Mouse (Mus musculus) hindbrain, embryonic 16.5 days (tissue): ENCODE measurements around the gene Aff3. TPM values are rescaled to one million over a fixed set of nuclear protein-coding genes. Genes with fewer than 3 reads are reported as not detected.

Source experiments
- ATAC-seq: fragments of 200-750 bp; cut with Nextera tagmentation; 2 replicates; pipeline ENCODE4 v1.8.0; 2017; ENCODE audit warnings: moderate TSS enrichment, moderate library complexity
- H3K27ac ChIP-seq: fragments of 300-500 bp; sonication (generic); 2 replicates; pipeline ENCODE4 v1.5.1; 2014; ENCODE audit warnings: low read depth, mild to moderate bottlenecking, control low read depth, low read length, moderate library complexity
- H3K27me3 ChIP-seq: fragments of 300-500 bp; sonication (generic); replicated peaks from 2 replicates; pipeline ENCODE4 v1.6.1; 2014; ENCODE audit warnings: low read length; ENCODE audit not compliant: control insufficient read depth, insufficient read depth
- H3K36me3 ChIP-seq: fragments of 300-500 bp; sonication (generic); 2 replicates; pipeline ENCODE4 v1.6.1; 2014; ENCODE audit warnings: mild to moderate bottlenecking, low read length, moderate library complexity, mixed read lengths; ENCODE audit not compliant: control insufficient read depth, insufficient read depth
- H3K4me1 ChIP-seq: fragments of 300-500 bp; sonication (generic); 2 replicates; pipeline ENCODE4 v1.6.1; 2014; ENCODE audit warnings: low read depth, low read length; ENCODE audit not compliant: control insufficient read depth, insufficient read depth
- H3K4me2 ChIP-seq: fragments of 300-500 bp; sonication (generic); 2 replicates; pipeline ENCODE4 v1.6.1; 2014; ENCODE audit warnings: mild to moderate bottlenecking, low read length, control low read depth, moderate library complexity
- H3K4me3 ChIP-seq: fragments of 300-500 bp; sonication (generic); 2 replicates; pipeline ENCODE4 v1.5.1; 2014; ENCODE audit warnings: mild to moderate bottlenecking, low read length, control low read depth, moderate library complexity
- H3K9ac ChIP-seq: fragments of 300-500 bp; sonication (generic); 2 replicates; pipeline ENCODE4 v1.6.1; 2014; ENCODE audit warnings: low read depth, mild to moderate bottlenecking, control low read depth, low read length, moderate library complexity
- H3K9me3 ChIP-seq: fragments of 300-500 bp; sonication (generic); 2 replicates; pipeline ENCODE4 v1.6.1; 2014; ENCODE audit warnings: mild to moderate bottlenecking, low read length, moderate library complexity; ENCODE audit not compliant: control insufficient read depth
- WGBS: fragments of 180-500 bp; shearing (Covaris S2); extraction: QIAGEN DNeasy Blood & Tissue Kit; methylation state at CpG from one replicate; pipeline ENCODE4 v1.1.7; 2014; 5-methylcytosine and 5-hydroxymethylcytosine counted together
- polyA plus RNA-seq: library from polyadenylated mRNA; unstranded; fragments of >200 nt; fragmentation: Nextera tagmentation; extraction: Ambion mirVana; gene quantifications from 2 replicates; pipeline ENCODE4 v1.2.1, GENCODE M21; 2015

Aff3 gene
- polyA plus RNA-seq, 1 experiment from 2014 or later: 8.4 TPM

DNA sequence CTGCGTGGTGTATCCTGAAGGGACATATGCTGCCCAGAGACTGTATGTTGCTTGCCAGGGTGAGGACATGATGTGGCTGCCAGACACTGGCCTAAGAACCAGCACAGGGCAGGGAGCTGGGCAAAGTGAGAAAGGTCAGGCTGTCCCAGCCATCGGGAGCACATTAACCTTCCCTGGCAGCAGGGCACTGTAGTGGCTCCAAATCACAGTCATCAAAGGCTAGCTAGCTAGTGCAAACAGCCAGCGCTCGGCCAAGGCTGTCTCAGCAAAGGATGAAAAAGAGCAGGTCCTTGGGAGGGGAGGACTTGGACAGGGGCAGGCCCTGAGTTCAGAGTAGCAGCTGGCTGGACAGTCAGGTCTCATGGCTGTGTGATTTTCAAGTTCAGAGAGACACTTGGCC, 423.0 kb downstream of the Aff3 start:
- no peak for ATAC-seq

DNA sequence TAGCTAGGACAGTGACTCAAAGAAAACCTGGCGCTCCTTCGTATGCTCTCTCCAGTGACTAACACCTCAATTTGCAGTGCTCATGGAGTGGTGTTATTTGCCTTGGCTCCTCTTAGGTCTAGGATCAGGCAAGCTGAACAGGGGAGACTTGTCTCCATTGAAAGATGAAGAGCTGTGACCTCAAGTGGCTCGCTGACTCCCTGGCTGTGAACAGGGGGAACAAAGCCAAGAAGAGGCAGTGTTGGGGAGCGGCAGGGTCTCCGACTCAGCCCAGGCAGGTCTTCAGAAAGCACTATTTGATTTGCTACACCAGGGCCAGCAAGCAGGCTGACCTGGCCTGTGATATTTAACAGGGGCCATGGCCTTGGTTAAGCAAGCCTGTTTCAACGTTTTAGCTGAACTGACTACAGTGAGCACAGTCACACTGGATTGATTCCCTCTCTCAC, 423.5 kb downstream of the Aff3 start:
- Histone ChIP-seq H3K4me2 (no peak overlapping the region), H3K27me3 (no peaks in the 10 kb centered on the region), H3K4me1 (no peaks in the 10 kb centered on the region), H3K4me3 (no peak overlapping the region), H3K9me3 (no peaks in the 10 kb centered on the region), H3K9ac (no peak overlapping the region), H3K27ac (no peak overlapping the region), H3K36me3 (no peaks in the 10 kb centered on the region)
- WGBS: 64% methylated on average over 6 of the region's 6 CpGs
- ATAC-seq: no peak

More for the DNA sequence above, 423.0 kb downstream of the Aff3 start:
- Histone ChIP-seq H3K9ac (no peak overlapping the region), H3K27ac (no peak overlapping the region), H3K4me2 (no peak overlapping the region), H3K4me1 (no peaks in the 10 kb centered on the region), H3K27me3 (no peaks in the 10 kb centered on the region), H3K36me3 (no peaks in the 10 kb centered on the region), H3K4me3 (no peak overlapping the region), H3K9me3 (no peaks in the 10 kb centered on the region)
- 78% methylated on average over 4 of the region's 4 CpGs for WGBS

DNA sequence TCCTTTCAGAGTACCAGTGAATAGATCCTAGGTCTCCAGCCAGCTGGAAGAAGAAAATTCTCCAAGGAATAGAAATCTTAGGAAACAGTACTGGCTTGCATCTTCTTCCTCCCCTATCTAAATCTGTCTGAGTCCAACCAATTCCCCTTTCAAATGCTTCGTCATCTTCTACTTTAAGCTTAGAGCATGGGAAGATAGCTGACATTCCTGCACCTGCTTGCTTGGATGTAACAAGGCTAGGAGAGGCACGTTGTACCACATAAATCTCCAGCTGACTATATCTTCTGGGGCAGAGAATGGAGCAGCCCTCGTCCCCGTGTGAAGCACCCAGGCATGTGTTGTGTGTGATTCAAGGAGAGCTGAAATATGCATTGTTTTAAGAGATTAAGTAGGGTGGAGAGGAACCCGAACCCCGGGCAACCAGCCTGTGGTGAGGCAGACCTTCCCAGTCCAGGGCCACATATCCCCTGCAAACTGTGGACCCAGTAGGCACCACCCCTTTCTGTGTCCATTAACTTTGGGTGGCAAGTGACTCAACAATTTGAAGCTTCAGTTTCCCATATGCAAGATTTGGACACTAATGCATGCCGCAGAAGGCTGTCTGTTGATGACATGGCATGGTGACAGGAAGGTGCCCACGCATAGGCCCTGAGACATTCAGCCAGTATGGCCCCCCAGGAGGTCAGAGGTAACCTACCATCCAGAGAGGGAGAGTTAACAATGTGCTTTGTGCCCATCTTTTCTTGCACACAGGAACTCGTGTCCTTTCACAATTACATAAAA, 424.1 kb downstream of the Aff3 start:
- no peak for ATAC-seq
- Histone ChIP-seq H3K27me3 (no peaks in the 10 kb centered on the region), H3K27ac (no peak overlapping the region), H3K4me3 (no peak overlapping the region), H3K36me3 (no peaks in the 10 kb centered on the region), H3K9ac (no peak overlapping the region), H3K9me3 (no peaks in the 10 kb centered on the region), H3K4me2 (no peak overlapping the region), H3K4me1 (no peaks in the 10 kb centered on the region)
- 85% methylated on average over 9 of the region's 9 CpGs for WGBS

DNA sequence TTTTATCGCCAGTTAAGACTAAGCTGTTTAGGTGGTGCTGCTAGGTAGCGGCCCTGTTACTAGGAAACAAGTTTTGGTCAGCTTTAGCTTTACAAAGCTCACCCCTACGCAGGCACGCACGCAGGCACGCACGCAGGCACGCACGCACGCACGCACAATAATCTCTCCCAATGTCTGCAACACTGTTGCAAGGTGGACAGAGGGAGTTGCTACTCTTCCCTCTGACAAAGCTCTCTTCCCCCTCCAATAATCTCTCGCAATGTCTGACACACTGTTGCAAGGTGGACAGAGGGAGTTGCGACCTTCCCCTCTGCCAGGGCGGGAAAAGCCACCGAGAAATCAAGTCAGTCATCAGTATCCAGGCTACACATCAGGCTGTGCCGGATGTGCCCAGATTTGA, 425.2 kb downstream of the Aff3 start:
- H3K27me3 ChIP-seq: no peaks in the 10 kb centered on the region
- 92% methylated on average over 16 of the region's 16 CpGs for WGBS

DNA sequence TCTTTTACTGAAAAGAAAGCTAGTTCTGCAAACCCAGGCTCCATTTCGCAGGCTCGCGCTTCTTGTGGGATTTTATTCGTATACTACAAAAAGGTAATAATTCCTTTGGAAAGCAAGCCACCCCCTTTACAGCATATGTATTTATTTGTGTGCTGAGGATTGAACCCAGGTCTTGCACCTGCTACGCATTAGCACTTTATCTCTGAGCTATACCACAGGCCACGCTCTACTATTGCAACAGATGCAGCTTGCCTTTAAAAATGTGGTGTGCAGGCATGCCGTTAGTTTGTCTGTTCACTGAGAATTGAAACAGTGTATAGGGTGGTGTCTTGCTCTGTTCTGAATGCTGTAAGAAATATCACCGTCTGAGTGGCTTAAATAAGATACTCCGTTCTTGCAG, 426.9 kb downstream of the Aff3 start:
- ATAC-seq: no peak
- WGBS: 90% methylated on average over 9 of the region's 9 CpGs

More for the DNA sequence above, 425.2 kb downstream of the Aff3 start:
- no peak for ATAC-seq
- Histone ChIP-seq H3K36me3 (no peaks in the 10 kb centered on the region), H3K4me1 (no peaks in the 10 kb centered on the region), H3K9ac (no peak overlapping the region), H3K4me3 (no peak overlapping the region), H3K9me3 (no peaks in the 10 kb centered on the region), H3K4me2 (no peak overlapping the region), H3K27ac (no peak overlapping the region)

DNA sequence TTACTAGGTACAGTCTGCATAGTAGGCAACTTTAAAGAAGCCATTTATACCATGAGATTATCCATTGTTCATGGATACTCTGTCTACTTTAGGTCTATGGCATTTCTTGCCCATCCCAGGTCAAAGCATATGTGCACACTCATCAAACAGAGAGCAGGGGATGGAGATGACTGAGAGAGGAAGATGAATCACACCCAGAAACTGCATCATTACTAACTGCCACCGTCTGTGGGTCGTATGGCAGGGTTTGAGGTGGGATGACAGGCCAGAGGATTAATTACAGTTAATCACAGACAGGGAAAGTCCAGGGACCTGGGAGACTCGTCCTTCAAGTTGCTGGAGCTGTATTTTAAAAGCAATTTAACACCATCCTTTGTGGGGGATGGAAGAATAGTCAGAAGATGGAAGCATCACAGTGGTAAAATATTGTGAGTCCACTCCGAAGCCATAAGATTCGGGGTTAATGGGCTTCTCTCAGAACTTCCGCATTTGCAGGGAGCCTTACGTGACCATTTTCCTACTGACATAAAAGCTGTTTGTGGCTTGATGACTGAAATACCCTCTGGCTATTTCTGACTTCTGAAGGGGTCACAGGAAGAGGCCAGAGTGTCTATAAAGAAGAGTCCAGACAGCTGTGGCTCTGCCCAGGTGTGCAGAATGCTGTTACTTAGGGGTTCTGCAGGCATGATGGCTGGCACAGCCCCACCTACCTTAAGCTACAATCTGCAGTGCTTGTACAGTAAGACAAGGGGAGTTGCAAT, 427.5 kb downstream of the Aff3 start:
- no peak overlapping the region for H3K9ac ChIP-seq
- no peak overlapping the region for H3K4me3 ChIP-seq
- no peaks in the 10 kb centered on the region for H3K36me3 ChIP-seq
- ATAC-seq: no peak
- no peak overlapping the region for H3K27ac ChIP-seq
- 67% methylated on average over 7 of the region's 7 CpGs for whole genome bisulfite sequencing
- H3K9me3 ChIP-seq: no peaks in the 10 kb centered on the region
- no peaks in the 10 kb centered on the region for H3K27me3 ChIP-seq
- H3K4me2 ChIP-seq: no peak overlapping the region
- H3K4me1 ChIP-seq: no peaks in the 10 kb centered on the region

More for the DNA sequence above, 426.9 kb downstream of the Aff3 start:
- Histone ChIP-seq H3K36me3 (no peaks in the 10 kb centered on the region), H3K27me3 (no peaks in the 10 kb centered on the region), H3K4me1 (no peaks in the 10 kb centered on the region), H3K4me3 (no peak overlapping the region), H3K9me3 (no peaks in the 10 kb centered on the region), H3K9ac (no peak overlapping the region), H3K4me2 (no peak overlapping the region), H3K27ac (no peak overlapping the region)

DNA sequence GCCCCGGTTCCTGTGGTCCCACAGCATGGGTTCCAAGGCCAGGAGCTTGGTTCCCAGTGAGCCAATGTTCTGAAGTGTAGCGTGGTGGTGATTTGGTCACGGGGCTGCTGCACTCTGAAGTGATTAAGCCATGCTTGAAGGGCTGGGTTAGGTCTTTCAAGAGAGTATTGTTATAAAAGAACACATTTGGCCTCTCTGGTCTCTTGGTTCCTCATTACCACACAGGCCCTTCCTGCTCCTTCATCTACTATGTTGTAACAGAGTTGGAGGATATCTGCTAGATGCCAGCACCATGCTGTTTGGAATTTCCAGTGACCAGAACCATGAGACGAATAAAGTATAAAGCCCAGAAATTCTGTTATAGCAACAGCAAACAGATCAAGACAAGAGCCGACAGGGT, 431.6 kb downstream of the Aff3 start:
- H3K4me1 ChIP-seq: no peaks in the 10 kb centered on the region
- no peaks in the 10 kb centered on the region for H3K27me3 ChIP-seq
- H3K4me3 ChIP-seq: no peak overlapping the region
- H3K4me2 ChIP-seq: no peak overlapping the region
- 93% methylated on average over 5 of the region's 5 CpGs for WGBS
- no peaks in the 10 kb centered on the region for H3K36me3 ChIP-seq
- ATAC-seq: no peak
- H3K9ac ChIP-seq: no peak overlapping the region
- H3K27ac ChIP-seq: no peak overlapping the region
- no peaks in the 10 kb centered on the region for H3K9me3 ChIP-seq

DNA sequence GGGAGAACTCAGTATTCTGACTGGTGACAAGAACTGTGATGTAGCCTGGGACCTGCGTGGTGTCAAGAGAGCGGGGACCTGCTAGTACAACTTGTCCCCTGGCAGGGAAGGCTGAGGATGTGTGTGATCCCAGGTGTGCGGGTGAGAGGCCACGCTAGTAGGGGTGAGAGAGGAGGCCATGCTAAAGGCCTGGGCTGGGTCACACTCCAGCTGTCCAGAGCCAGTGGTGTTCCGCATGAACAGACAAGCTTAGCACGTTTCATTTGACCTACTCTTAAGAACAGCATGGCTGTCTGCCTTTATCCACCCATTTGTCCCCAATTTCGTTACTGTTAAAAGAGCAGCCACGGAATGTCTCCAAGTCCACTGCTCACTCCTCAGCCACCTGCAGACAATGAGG, 434.7 kb downstream of the Aff3 start:
- ATAC-seq: no peak
- Histone ChIP-seq H3K9ac (no peak overlapping the region), H3K9me3 (peaks cover 11% of the 10 kb centered on the region), H3K4me2 (no peak overlapping the region), H3K36me3 (peaks cover 6% of the 10 kb centered on the region; the same call in 1 of the 2 replicates), H3K4me3 (no peak overlapping the region), H3K27ac (no peak overlapping the region), H3K27me3 (no peaks in the 10 kb centered on the region), H3K4me1 (no peaks in the 10 kb centered on the region)
- WGBS: 84% methylated on average over 8 of the region's 8 CpGs

DNA sequence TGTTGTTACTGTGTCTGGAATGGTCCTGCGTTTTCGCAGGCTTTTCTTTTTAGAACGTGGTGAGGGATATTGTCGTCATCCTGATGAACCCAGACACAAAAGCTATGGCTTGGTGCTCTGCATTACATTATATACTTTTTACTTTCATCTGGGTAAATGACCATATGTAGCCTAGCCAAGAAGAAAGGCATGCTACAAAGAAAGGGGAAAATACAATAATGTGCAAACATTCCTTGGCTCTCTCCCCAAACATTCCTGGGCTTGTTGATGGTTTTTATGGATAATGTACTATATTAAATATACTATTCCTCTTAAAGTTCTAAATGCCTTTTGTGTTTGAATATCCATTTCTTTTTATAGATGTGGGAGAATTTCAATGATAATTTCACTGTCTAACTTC, 435.9 kb downstream of the Aff3 start:
- Histone ChIP-seq H3K9me3 (peaks cover 22% of the 10 kb centered on the region), H3K4me2 (no peak overlapping the region), H3K27ac (no peak overlapping the region), H3K9ac (no peak overlapping the region), H3K27me3 (no peaks in the 10 kb centered on the region), H3K36me3 (peaks cover 11% of the 10 kb centered on the region; the same call in 1 of the 2 replicates), H3K4me1 (no peaks in the 10 kb centered on the region), H3K4me3 (no peak overlapping the region)
- 92% methylated on average over 4 of the region's 4 CpGs for WGBS
- ATAC-seq: no peak
